Mouse (Mus musculus) layer of hippocampus, adult 2 months (tissue): ENCODE measurements around the gene Ttc7. TPM values are rescaled to one million over a fixed set of nuclear protein-coding genes. Genes with fewer than 3 reads are reported as not detected.

Source experiments
- DNase-seq, 2 experiments: peaks; one replicate each; pipeline ENCODE4 v3.0.0; 2022; ENCODE audit warnings: low spot score in 2 of 2
- H3K27ac ChIP-seq: fragments of 200-600 bp; 2 replicates; pipeline ENCODE4 v1.8.1; 2022
- H3K4me3 ChIP-seq: fragments of 200-600 bp; 2 replicates; pipeline ENCODE4 v1.8.1; 2022; ENCODE audit warnings: mild to moderate bottlenecking
- CTCF ChIP-seq: fragments of 200-600 bp; conservative IDR thresholded peaks from 2 replicates; pipeline ENCODE4 v1.8.1; 2022; ENCODE audit warnings: antibody characterized with exemption, mild to moderate bottlenecking, moderate library complexity
- long read RNA-seq, 2 experiments: library from polyadenylated mRNA; stranded (forward); transcript quantifications; one replicate each; pipeline ENCODE4 v2.0.0; 2021; ENCODE audit warnings: borderline mapping rate in 2 of 2
- total RNA-seq, 2 experiments: library from RNA; stranded (reverse); gene quantifications; 2 replicates each; pipeline ENCODE4 v1.2.3; 2021

Ttc7 gene
- total RNA-seq, result 1 to 10 TPM; 7.0 to 8.6 TPM
- long read RNA-seq, experiment 1, partial matches to known transcripts, result 1 of 6 reads
- long read RNA-seq, experiment 1, other reads (novel, unspliced or antisense), result 5 of 6 reads
- long read RNA-seq, experiment 2, partial matches to known transcripts, result 1 of 7 reads
- long read RNA-seq, experiment 2, other reads (novel, unspliced or antisense), result 4 of 7 reads

- peak within 1 kb of the TSS; percentile 86 for H3K4me3 ChIP-seq
- peak within 1 kb of the TSS; percentile 92 for H3K27ac ChIP-seq
- no peak for TF ChIP-seq CTCF
- peak; percentile 93 for DNase-seq
Observed at GRCm38 (mm10) chr17:87282706-87283053, at the start of gene Ttc7. Gene Ttc7, plus strand, starts transcription at chr17:87282886.

GRCm38 (mm10) chr17:87235019-87235418 lies 47.7 kb upstream of the Ttc7 start:
- Histone ChIP-seq H3K27ac (no peak overlapping the region), H3K4me3 (no peak overlapping the region)
- no peak for DNase-seq
- TF ChIP-seq CTCF, result no peak

- no peak for TF ChIP-seq CTCF
- Histone ChIP-seq H3K4me3 (no peak overlapping the region), H3K27ac (no peak overlapping the region)
- DNase-seq, result no peak
Observed at GRCm38 (mm10) chr17:87236725-87237650, 45.7 kb upstream of the Ttc7 start.

- no peak overlapping the region for H3K4me3 ChIP-seq
- DNase-seq, result no peak
- no peak overlapping the region for H3K27ac ChIP-seq
- TF ChIP-seq CTCF, result no peak
Observed at GRCm38 (mm10) chr17:87237826-87238225, 44.9 kb upstream of the Ttc7 start.

GRCm38 (mm10) chr17:87246103-87246502 lies 36.6 kb upstream of the Ttc7 start:
- no peak for DNase-seq
- Histone ChIP-seq H3K4me3 (no peak overlapping the region), H3K27ac (no peak overlapping the region)
- TF ChIP-seq CTCF, result no peak

- Histone ChIP-seq H3K4me3 (no peak overlapping the region), H3K27ac (no peak overlapping the region)
- no peak for TF ChIP-seq CTCF
- DNase-seq, result no peak
Observed at GRCm38 (mm10) chr17:87254384-87254783, 28.3 kb upstream of the Ttc7 start.

- Histone ChIP-seq H3K4me3 (no peak overlapping the region), H3K27ac (no peak overlapping the region)
- TF ChIP-seq CTCF, result no peak
Observed at GRCm38 (mm10) chr17:87255672-87256071, 27.0 kb upstream of the Ttc7 start.

GRCm38 (mm10) chr17:87263401-87263800 lies 19.3 kb upstream of the Ttc7 start:
- TF ChIP-seq CTCF, result no peak
- H3K4me3 ChIP-seq, result no peak overlapping the region
- no peak overlapping the region for H3K27ac ChIP-seq
- DNase-seq, result no peak

More at GRCm38 (mm10) chr17:87255672-87256071, 27.0 kb upstream of the Ttc7 start:
- DNase-seq, result no peak

- Histone ChIP-seq H3K27ac (no peak overlapping the region), H3K4me3 (peak overlapping the region; percentile 99; the same call in 1 of the 2 replicates)
- no peak for TF ChIP-seq CTCF
- no peak for DNase-seq
Observed at GRCm38 (mm10) chr17:87264054-87264830, 18.4 kb upstream of the Ttc7 start.

GRCm38 (mm10) chr17:87264927-87265791 lies 17.5 kb upstream of the Ttc7 start:
- no peak for TF ChIP-seq CTCF
- DNase-seq, result peak in 1 of 2 experiments; percentile 10
- Histone ChIP-seq H3K4me3 (peak overlapping the region; percentile 99), H3K27ac (peak overlapping the region; percentile 95)

GRCm38 (mm10) chr17:87265792-87266186 lies 16.9 kb upstream of the Ttc7 start, which contains the start of gene Mcfd2:
Gene Mcfd2, minus strand, starts transcription at chr17:87265935.
- Histone ChIP-seq H3K4me3 (peak within 1 kb of the TSS; percentile 99), H3K27ac (peak within 1 kb of the TSS; percentile 95)
- peak; percentile 89 to 94 for DNase-seq
- peak; percentile 28; the same call in 1 of the 2 replicates for TF ChIP-seq CTCF

GRCm38 (mm10) chr17:87269454-87269853 lies 13.2 kb upstream of the Ttc7 start:
- H3K27ac ChIP-seq, result no peak overlapping the region
- no peak for TF ChIP-seq CTCF

More at GRCm38 (mm10) chr17:87269454-87269853, 13.2 kb upstream of the Ttc7 start:
- H3K4me3 ChIP-seq, result no peak overlapping the region
- DNase-seq, result no peak
